Mouse (Mus musculus) liver, embryonic 15.5 days (tissue): ENCODE results near the gene Neurl4. TPM values are rescaled to one million over a fixed set of nuclear protein-coding genes. Genes with fewer than 3 reads are reported as not detected.
"Not testable (repeated sequence)": the region's sequence is repeated elsewhere in the genome, so short reads cannot be mapped to it uniquely, and the experiment has no call there.

ENCODE experiments used
- ATAC-seq: fragments of 200-750 bp; cut with Nextera tagmentation; 2 replicates; pipeline ENCODE4 v1.8.0; 2017; ENCODE audit warnings: moderate number of reproducible peaks, mild to moderate bottlenecking, moderate library complexity; ENCODE audit not compliant: insufficient read depth
- H3K27ac ChIP-seq: fragments of 300-500 bp; sonication (generic); replicated peaks from 2 replicates; pipeline ENCODE4 v1.5.1; 2015; ENCODE audit warnings: mild to moderate bottlenecking, inconsistent platforms
- H3K27me3 ChIP-seq: fragments of 300-500 bp; sonication (generic); 2 replicates; pipeline ENCODE4 v1.6.1; 2015; ENCODE audit warnings: mild to moderate bottlenecking, inconsistent platforms
- H3K36me3 ChIP-seq: fragments of 300-500 bp; sonication (generic); replicated peaks from 2 replicates; pipeline ENCODE4 v1.6.1; 2015; ENCODE audit warnings: moderate library complexity, mild to moderate bottlenecking, inconsistent platforms
- H3K4me1 ChIP-seq: fragments of 300-500 bp; sonication (generic); replicated peaks from 2 replicates; pipeline ENCODE4 v1.6.1; 2015; ENCODE audit warnings: inconsistent platforms
- H3K4me2 ChIP-seq: fragments of 300-500 bp; sonication (generic); 2 replicates; pipeline ENCODE4 v1.6.1; 2015; ENCODE audit warnings: moderate library complexity, mild to moderate bottlenecking, inconsistent platforms
- H3K4me3 ChIP-seq: fragments of 300-500 bp; sonication (generic); replicated peaks from 2 replicates; pipeline ENCODE4 v1.5.1; 2015; ENCODE audit warnings: mild to moderate bottlenecking, inconsistent platforms
- H3K9ac ChIP-seq: fragments of 300-500 bp; sonication (generic); 2 replicates; pipeline ENCODE4 v1.6.1; 2015; ENCODE audit warnings: moderate library complexity, mild to moderate bottlenecking, inconsistent platforms
- H3K9me3 ChIP-seq: fragments of 300-500 bp; sonication (generic); replicated peaks from 2 replicates; pipeline ENCODE4 v1.6.1; 2016; ENCODE audit warnings: inconsistent platforms
- WGBS: fragments of 180-500 bp; shearing (Covaris S2); methylation state at CpG from one replicate; pipeline ENCODE4 v1.1.7; 2015; ENCODE audit warnings: mixed read lengths; ENCODE audit not compliant: insufficient replicate concordance; 5-methylcytosine and 5-hydroxymethylcytosine counted together
- polyA plus RNA-seq: library from polyadenylated mRNA; unstranded; fragments of >200 nt; fragmentation: Nextera tagmentation; extraction: Ambion mirVana; gene quantifications from 2 replicates; pipeline ENCODE4 v1.2.1, GENCODE M21; 2015

The Neurl4 gene
- polyA plus RNA-seq, 1 experiment from 2014 or later = 2.7 TPM

GRCm38 (mm10) chr11:69913554-69914371 lies 12.9 kb downstream of the Neurl4 start, which contains the start of gene Gps2:
Gene Gps2, plus strand, starts transcription at chr11:69913888.
- WGBS = 1% methylated on average over 61 of the region's 61 CpGs
- H3K27me3 ChIP-seq = no peaks in the 10 kb centered on the region
- H3K9me3 ChIP-seq = no peaks in the 10 kb centered on the region
- H3K27ac ChIP-seq = peak within 1 kb of the TSS; percentile 97
- peak within 1 kb of the TSS; percentile 90 for H3K9ac ChIP-seq
- peak; percentile 67 for ATAC-seq
- H3K4me3 ChIP-seq = peak within 1 kb of the TSS; percentile 86
- H3K4me2 ChIP-seq = peak within 1 kb of the TSS; percentile 90
- H3K36me3 ChIP-seq = peaks cover 88% of the 10 kb centered on the region
- peaks cover 56% of the 10 kb centered on the region for H3K4me1 ChIP-seq

GRCm38 (mm10) chr11:69914372-69914764 lies 13.5 kb downstream of the Neurl4 start:
- H3K27me3 ChIP-seq = no peaks in the 10 kb centered on the region
- H3K9me3 ChIP-seq = no peaks in the 10 kb centered on the region
- peak; percentile 24; the same call in 1 of the 2 replicates for ATAC-seq
- peak overlapping the region; percentile 90 for H3K9ac ChIP-seq
- H3K4me3 ChIP-seq = peak overlapping the region; percentile 86
- H3K27ac ChIP-seq = peak overlapping the region; percentile 97
- H3K4me1 ChIP-seq = peaks cover 62% of the 10 kb centered on the region
- under 1% methylated on average over 17 of the region's 17 CpGs for WGBS
- H3K36me3 ChIP-seq = peaks cover 88% of the 10 kb centered on the region
- H3K4me2 ChIP-seq = peak overlapping the region; percentile 90

- Histone ChIP-seq H3K27me3 (no peaks in the 10 kb centered on the region), H3K4me2 (peak overlapping the region; percentile 90), H3K4me3 (peak overlapping the region; percentile 86), H3K4me1 (peaks cover 64% of the 10 kb centered on the region), H3K9me3 (no peaks in the 10 kb centered on the region), H3K9ac (peak overlapping the region; percentile 90), H3K27ac (peak overlapping the region; percentile 97), H3K36me3 (peaks cover 84% of the 10 kb centered on the region)
- WGBS = 20% methylated on average over 9 of the region's 9 CpGs
- no peak for ATAC-seq
Observed at GRCm38 (mm10) chr11:69914917-69915430, 14.1 kb downstream of the Neurl4 start.

DNA sequence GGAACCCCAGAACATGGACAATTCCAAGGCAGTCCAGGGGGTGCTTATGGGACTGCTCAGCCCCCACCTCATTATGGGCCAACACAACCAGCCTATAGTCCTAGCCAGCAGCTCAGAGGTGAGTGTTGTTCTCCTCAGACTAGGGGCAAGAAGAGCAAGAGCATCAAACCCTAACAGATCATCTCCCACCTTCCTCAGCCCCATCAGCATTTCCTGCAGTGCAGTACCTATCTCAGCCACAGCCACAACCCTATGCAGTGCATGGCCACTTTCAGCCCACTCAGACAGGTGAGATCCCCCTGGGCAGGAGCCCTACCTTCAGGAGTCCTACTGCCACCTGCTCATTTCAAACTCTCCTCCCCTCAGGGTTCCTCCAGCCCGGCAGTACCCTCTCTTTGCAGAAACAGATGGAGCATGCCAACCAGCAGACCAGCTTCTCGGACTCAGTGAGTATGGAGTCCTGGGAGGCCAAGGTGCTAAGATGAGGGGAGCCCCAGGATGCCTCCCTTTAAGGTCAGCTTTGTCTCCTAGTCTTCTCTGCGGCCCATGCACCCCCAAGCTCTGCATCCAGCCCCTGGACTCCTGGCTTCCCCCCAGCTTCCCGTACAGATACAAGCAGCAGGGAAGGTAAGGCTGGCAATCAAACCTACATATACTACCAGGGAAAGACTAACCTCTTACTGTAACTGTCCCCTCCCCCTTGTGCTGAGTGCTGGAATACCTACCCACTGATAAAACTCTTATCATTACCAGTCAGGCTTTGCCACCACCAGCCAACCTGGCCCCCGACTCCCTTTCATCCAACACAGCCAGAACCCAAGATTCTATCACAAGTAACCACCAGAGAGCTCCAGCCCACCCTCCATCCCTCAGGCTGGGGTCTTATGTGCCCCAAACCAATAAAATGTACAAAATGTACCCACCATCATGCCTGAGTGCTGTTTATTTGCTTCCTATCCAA lies 15.1 kb downstream of the Neurl4 start:
- peak overlapping the region; percentile 97 for H3K27ac ChIP-seq
- peaks cover 74% of the 10 kb centered on the region for H3K36me3 ChIP-seq
- peak; percentile 62 for ATAC-seq
- H3K9ac ChIP-seq = peak overlapping the region; percentile 90
- peak overlapping the region; percentile 86 for H3K4me3 ChIP-seq
- no peaks in the 10 kb centered on the region for H3K27me3 ChIP-seq
- peak overlapping the region; percentile 90 for H3K4me2 ChIP-seq
- WGBS = 17% methylated on average over 5 of the region's 5 CpGs
- H3K9me3 ChIP-seq = no peaks in the 10 kb centered on the region
- H3K4me1 ChIP-seq = peaks cover 64% of the 10 kb centered on the region

DNA sequence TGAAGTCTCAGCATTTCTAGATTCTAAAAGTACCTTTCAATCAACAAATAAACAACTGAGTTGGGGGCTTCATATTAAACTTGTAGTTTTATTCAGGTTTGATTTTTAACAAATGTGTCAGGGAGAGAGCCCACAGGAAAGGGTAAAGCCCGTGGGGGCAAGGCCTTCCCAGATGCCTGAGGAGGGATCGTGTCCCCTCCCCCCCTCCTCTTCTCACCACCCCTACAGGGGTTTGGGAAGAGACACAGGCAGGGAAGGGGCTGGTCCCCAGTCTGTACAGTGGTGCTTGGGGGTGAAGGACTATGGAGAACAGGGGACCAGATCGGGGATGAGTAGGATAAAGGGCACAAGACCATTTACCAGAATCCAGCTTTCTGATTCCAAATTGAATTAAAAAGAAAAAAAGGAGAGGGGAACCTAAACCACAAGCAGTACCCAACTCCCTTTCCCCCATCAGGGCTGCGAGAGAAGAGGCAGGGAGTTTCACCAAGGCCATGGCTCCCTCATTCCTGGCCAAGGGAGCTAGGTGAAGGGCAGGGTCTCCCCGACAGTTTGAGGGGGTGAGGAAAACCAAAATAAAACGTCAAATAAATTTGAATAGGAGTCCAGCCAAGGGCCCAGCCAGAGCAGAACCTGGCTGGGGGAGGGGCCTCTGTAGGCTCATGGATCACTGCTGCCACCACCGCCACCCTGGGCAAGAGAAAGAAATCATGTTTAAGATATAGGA lies 15.9 kb downstream of the Neurl4 start:
- WGBS = 22% methylated on average over 7 of the region's 7 CpGs
- Histone ChIP-seq H3K9ac (peak overlapping the region; percentile 90), H3K4me2 (peak overlapping the region; percentile 90), H3K36me3 (peaks cover 65% of the 10 kb centered on the region), H3K4me3 (peak overlapping the region; percentile 86), H3K4me1 (peaks cover 64% of the 10 kb centered on the region), H3K27ac (peak overlapping the region; percentile 97)
- not testable (repeated sequence) for ATAC-seq, H3K27me3 ChIP-seq, H3K9me3 ChIP-seq

GRCm38 (mm10) chr11:69917379-69917948 lies 16.6 kb downstream of the Neurl4 start:
- Histone ChIP-seq H3K4me1 (peaks cover 69% of the 10 kb centered on the region), H3K27me3 (no peaks in the 10 kb centered on the region), H3K9ac (peak overlapping the region; percentile 20; the same call in 1 of the 2 replicates), H3K4me2 (peak overlapping the region; percentile 90), H3K27ac (peak overlapping the region; percentile 97), H3K36me3 (peaks cover 59% of the 10 kb centered on the region), H3K9me3 (no peaks in the 10 kb centered on the region), H3K4me3 (peak overlapping the region; percentile 86)
- ATAC-seq = no peak
- 64% methylated on average over 8 of the region's 8 CpGs for WGBS

DNA sequence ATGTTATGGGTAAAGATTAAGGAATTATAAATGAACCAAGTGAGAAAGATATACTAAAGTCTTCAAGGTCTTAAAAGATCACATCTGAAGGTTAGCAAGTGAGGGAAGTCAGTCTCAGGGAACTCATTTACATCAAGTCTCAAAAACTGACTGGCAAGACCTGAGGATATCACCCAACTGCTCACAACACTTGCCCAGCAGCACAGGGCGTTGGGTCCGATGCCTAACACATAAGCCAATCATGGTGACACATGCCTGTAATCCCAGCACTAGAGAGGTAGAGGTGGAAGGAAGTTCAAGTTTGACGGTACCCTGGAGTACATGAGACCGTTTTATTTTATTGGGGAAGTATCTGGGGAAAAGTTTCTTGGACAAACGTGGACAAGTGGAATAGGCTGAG lies 17.2 kb downstream of the Neurl4 start:
- H3K27ac ChIP-seq = peak overlapping the region; percentile 97
- peak overlapping the region; percentile 88; the same call in 1 of the 2 replicates for H3K4me3 ChIP-seq

DNA sequence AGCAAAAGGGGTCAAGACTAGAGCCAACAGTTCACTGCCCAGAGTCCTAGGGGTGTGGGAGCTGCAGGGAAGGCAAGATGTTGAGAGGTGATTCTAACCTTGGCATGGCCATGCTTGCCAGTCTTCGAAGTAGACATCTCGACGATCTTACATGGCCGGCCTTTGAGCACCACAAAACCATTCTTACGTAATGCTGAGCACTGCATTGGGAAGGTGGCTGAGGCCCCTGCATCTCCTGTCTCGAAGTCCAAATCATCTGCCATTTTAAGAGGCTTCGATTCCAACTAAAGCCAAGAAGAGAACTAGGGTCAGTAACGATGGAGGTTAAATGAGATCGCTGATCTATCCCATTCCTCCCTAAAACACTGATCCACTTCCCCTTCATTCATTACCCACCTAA lies 18.2 kb downstream of the Neurl4 start:
- Histone ChIP-seq H3K4me2 (peak overlapping the region; percentile 90), H3K9me3 (no peaks in the 10 kb centered on the region), H3K4me3 (peak overlapping the region; percentile 88), H3K27ac (peak overlapping the region; percentile 97), H3K27me3 (no peaks in the 10 kb centered on the region), H3K36me3 (peaks cover 50% of the 10 kb centered on the region), H3K4me1 (peaks cover 74% of the 10 kb centered on the region), H3K9ac (peak overlapping the region; percentile 97)
- 40% methylated on average over 9 of the region's 9 CpGs for WGBS
- ATAC-seq = no peak

More for the DNA sequence above, 17.2 kb downstream of the Neurl4 start:
- peaks cover 52% of the 10 kb centered on the region for H3K36me3 ChIP-seq
- no peak for ATAC-seq
- H3K9ac ChIP-seq = peak overlapping the region; percentile 20; the same call in 1 of the 2 replicates
- no peaks in the 10 kb centered on the region for H3K9me3 ChIP-seq
- peak overlapping the region; percentile 90 for H3K4me2 ChIP-seq
- peaks cover 70% of the 10 kb centered on the region for H3K4me1 ChIP-seq
- no peaks in the 10 kb centered on the region for H3K27me3 ChIP-seq
- 66% methylated on average over 5 of the region's 5 CpGs for WGBS

- Histone ChIP-seq H3K4me2 (peak overlapping the region; percentile 90), H3K4me1 (peaks cover 72% of the 10 kb centered on the region), H3K9ac (peak overlapping the region; percentile 97), H3K36me3 (peaks cover 48% of the 10 kb centered on the region), H3K9me3 (no peaks in the 10 kb centered on the region), H3K27me3 (no peaks in the 10 kb centered on the region), H3K4me3 (peak overlapping the region; percentile 88), H3K27ac (peak overlapping the region; percentile 97)
- peak; percentile 38 for ATAC-seq
- WGBS = under 1% methylated on average over 17 of the region's 17 CpGs
Observed at GRCm38 (mm10) chr11:69919661-69920265, 18.9 kb downstream of the Neurl4 start.
